Mouse (Mus musculus) WW6 (cell line): Measurements from ENCODE around the gene Zwint.

Experiments used
- DNase-seq: peaks from one replicate; pipeline ENCODE4 v3.0.0-alpha.2; 2013; ENCODE audit warnings: low read depth, low spot score

Zwint gene

GRCm38 (mm10) chr10:72654270-72655016, at the start of gene Zwint:
Zwint (plus strand) TSS chr10:72654845.
- DNase-seq = peak; percentile 89

GRCm38 (mm10) chr10:72613125-72613915, 41.3 kb upstream of the Zwint start:
- DNase-seq = no peak

GRCm38 (mm10) chr10:72616153-72616552, 38.5 kb upstream of the Zwint start:
- no peak for DNase-seq

GRCm38 (mm10) chr10:72620527-72620926, 34.1 kb upstream of the Zwint start:
- no peak for DNase-seq

- DNase-seq = no peak
Measured at GRCm38 (mm10) chr10:72623561-72623960, 31.1 kb upstream of the Zwint start.

- DNase-seq = no peak
Measured at GRCm38 (mm10) chr10:72634125-72634524, 20.5 kb upstream of the Zwint start.

GRCm38 (mm10) chr10:72650867-72651266, 3.8 kb upstream of the Zwint start:
- no peak for DNase-seq

- DNase-seq = no peak
Measured at GRCm38 (mm10) chr10:72653797-72654196, 848 bp upstream of the Zwint start.

- no peak for DNase-seq
Measured at GRCm38 (mm10) chr10:72655017-72655509, 418 bp downstream of the Zwint start.

GRCm38 (mm10) chr10:72659198-72659597, 4.6 kb downstream of the Zwint start:
- DNase-seq = no peak

- DNase-seq = no peak
Measured at GRCm38 (mm10) chr10:72660350-72660749, 5.7 kb downstream of the Zwint start.

- DNase-seq = no peak
Measured at GRCm38 (mm10) chr10:72667856-72668255, 13.2 kb downstream of the Zwint start.

- no peak for DNase-seq
Measured at GRCm38 (mm10) chr10:72669086-72669485, 14.4 kb downstream of the Zwint start.

GRCm38 (mm10) chr10:72675971-72676370, 21.3 kb downstream of the Zwint start:
- no peak for DNase-seq

- no peak for DNase-seq
Measured at GRCm38 (mm10) chr10:72676550-72676949, 21.9 kb downstream of the Zwint start.

- DNase-seq = no peak
Measured at GRCm38 (mm10) chr10:72679086-72679485, 24.4 kb downstream of the Zwint start.

- DNase-seq = no peak
Measured at GRCm38 (mm10) chr10:72701092-72701491, 46.4 kb downstream of the Zwint start.

- DNase-seq = no peak
Measured at GRCm38 (mm10) chr10:72713754-72714153, 59.1 kb downstream of the Zwint start.
